Mouse (Mus musculus) heart, postnatal 0 days (tissue): ENCODE results near the gene Lrig2.

Experiments
- CTCF ChIP-seq: IDR thresholded peaks from 2 replicates; pipeline ENCODE4 v1.5.1; 2016; ENCODE audit warnings: antibody characterized with exemption, control low read depth, low read depth
- EP300 ChIP-seq: IDR thresholded peaks from 2 replicates; pipeline ENCODE4 v1.6.1; 2016; ENCODE audit warnings: antibody characterized with exemption, low read depth

- TF ChIP-seq CTCF, result no peak
- TF ChIP-seq EP300, result no peak
Observed at GRCm38 (mm10) chr3:104542065-104542429, 30.3 kb upstream of the Lrig2 start.
